Mouse (Mus musculus): ENCODE measurements around the gene Ppp3ca. TPM values are rescaled to one million over a fixed set of nuclear protein-coding genes. Genes with fewer than 3 reads are reported as not detected.

Gene Ppp3ca
- total and polyA plus RNA-seq, 2 experiments from 2014 or later: 34.6 to 39.2 TPM

GRCm38 (mm10) chr3:136911276-136911675 is 241.4 kb downstream of the Ppp3ca start:
- Histone ChIP-seq H3K9me3 (replicated peaks; ENCODE audit: control insufficient read depth, low read length) (no peaks in the 10 kb centered on the region), H3K4me3 (ENCODE audit: low read depth, low read length) (no peak overlapping the region), H3K27ac (ENCODE audit: low read depth) (no peak overlapping the region), H3K9ac (replicated peaks; ENCODE audit: low read depth, low read length) (no peak overlapping the region), H3K27me3 (ENCODE audit: control insufficient read depth, insufficient read depth, low read length) (no peaks in the 10 kb centered on the region), H3K4me1 (ENCODE audit: control insufficient read depth, insufficient read depth) (no peaks in the 10 kb centered on the region), H3K36me3 (replicated peaks; ENCODE audit: control insufficient read depth, insufficient read depth, low read length) (0 out of 2 replicates have a peak, but pooled peaks cover 9% of the 10 kb centered on the region), H3K4me2 (ENCODE audit: low read depth, low read length) (no peak overlapping the region)
- no peak for DNase-seq (ENCODE audit: low spot score)
- no peak for ATAC-seq (ENCODE audit: insufficient read depth, low read depth)
- no peak for TF ChIP-seq EP300 (IDR thresholded peaks at IDR 0.05; ENCODE audit: low read depth)
- TF ChIP-seq CTCF (IDR thresholded peaks at IDR 0.05; ENCODE audit: low read depth): no peak
- WGBS: 89% methylated on average over 8 of the region's 8 CpGs

- WGBS: 82% methylated on average over 7 of the region's 7 CpGs
- Histone ChIP-seq H3K4me3 (ENCODE audit: low read depth, low read length) (no peak overlapping the region), H3K27ac (ENCODE audit: low read depth) (no peak overlapping the region), H3K4me1 (ENCODE audit: control insufficient read depth, insufficient read depth) (no peaks in the 10 kb centered on the region), H3K36me3 (replicated peaks; ENCODE audit: control insufficient read depth, insufficient read depth, low read length) (peaks cover 17% of the 10 kb centered on the region; the same call in 1 of the 2 replicates), H3K4me2 (ENCODE audit: low read depth, low read length) (no peak overlapping the region), H3K9ac (replicated peaks; ENCODE audit: low read depth, low read length) (no peak overlapping the region), H3K9me3 (replicated peaks; ENCODE audit: control insufficient read depth, low read length) (no peaks in the 10 kb centered on the region), H3K27me3 (ENCODE audit: control insufficient read depth, insufficient read depth, low read length) (no peaks in the 10 kb centered on the region)
- TF ChIP-seq EP300 (IDR thresholded peaks at IDR 0.05; ENCODE audit: low read depth) (no peak), CTCF (IDR thresholded peaks at IDR 0.05; ENCODE audit: low read depth) (no peak)
- DNase-seq (ENCODE audit: low spot score): no peak
- ATAC-seq (ENCODE audit: insufficient read depth, low read depth): no peak
These were observed 247.2 kb downstream of the Ppp3ca start for GRCm38 (mm10) chr3:136917080-136917479.

- H3K36me3 ChIP-seq (replicated peaks; ENCODE audit: control insufficient read depth, insufficient read depth, low read length): peaks cover 20% of the 10 kb centered on the region
- TF ChIP-seq EP300 (IDR thresholded peaks at IDR 0.05; ENCODE audit: low read depth) (no peak), CTCF (IDR thresholded peaks at IDR 0.05; ENCODE audit: low read depth) (no peak)
- no peaks in the 10 kb centered on the region for H3K27me3 ChIP-seq (ENCODE audit: control insufficient read depth, insufficient read depth, low read length)
- no peaks in the 10 kb centered on the region for H3K9me3 ChIP-seq (replicated peaks; ENCODE audit: control insufficient read depth, low read length)
- H3K27ac ChIP-seq (ENCODE audit: low read depth): no peak overlapping the region
- no peaks in the 10 kb centered on the region for H3K4me1 ChIP-seq (ENCODE audit: control insufficient read depth, insufficient read depth)
- no peak overlapping the region for H3K9ac ChIP-seq (replicated peaks; ENCODE audit: low read depth, low read length)
- H3K4me2 ChIP-seq (ENCODE audit: low read depth, low read length): no peak overlapping the region
- peak; percentile 30 for ATAC-seq (ENCODE audit: insufficient read depth, low read depth)
- H3K4me3 ChIP-seq (ENCODE audit: low read depth, low read length): no peak overlapping the region
- peak; percentile 30 for DNase-seq (ENCODE audit: low spot score)
These were observed 263.1 kb downstream of the Ppp3ca start for GRCm38 (mm10) chr3:136933071-136933470.

GRCm38 (mm10) chr3:136940733-136941601 is 271.0 kb downstream of the Ppp3ca start:
- WGBS: 54% methylated on average over 7 of the region's 7 CpGs
- H3K36me3 ChIP-seq (replicated peaks; ENCODE audit: control insufficient read depth, insufficient read depth, low read length): no peaks in the 10 kb centered on the region; the same call in 1 of the 2 replicates
- no peak for TF ChIP-seq EP300 (IDR thresholded peaks at IDR 0.05; ENCODE audit: low read depth)
- no peak for TF ChIP-seq CTCF (IDR thresholded peaks at IDR 0.05; ENCODE audit: low read depth)
- H3K27ac ChIP-seq (ENCODE audit: low read depth): no peak overlapping the region
- H3K9ac ChIP-seq (replicated peaks; ENCODE audit: low read depth, low read length): no peak overlapping the region
- no peak overlapping the region for H3K4me3 ChIP-seq (ENCODE audit: low read depth, low read length)
- ATAC-seq (ENCODE audit: insufficient read depth, low read depth): no peak
- no peaks in the 10 kb centered on the region for H3K27me3 ChIP-seq (ENCODE audit: control insufficient read depth, insufficient read depth, low read length)
- no peaks in the 10 kb centered on the region for H3K9me3 ChIP-seq (replicated peaks; ENCODE audit: control insufficient read depth, low read length)
- H3K4me1 ChIP-seq (ENCODE audit: control insufficient read depth, insufficient read depth): no peaks in the 10 kb centered on the region
- DNase-seq (ENCODE audit: low spot score): no peak
- no peak overlapping the region for H3K4me2 ChIP-seq (ENCODE audit: low read depth, low read length)

GRCm38 (mm10) chr3:136941602-136941926 is 271.6 kb downstream of the Ppp3ca start:
- Histone ChIP-seq H3K9ac (replicated peaks; ENCODE audit: low read depth, low read length) (no peak overlapping the region), H3K9me3 (replicated peaks; ENCODE audit: control insufficient read depth, low read length) (no peaks in the 10 kb centered on the region), H3K36me3 (replicated peaks; ENCODE audit: control insufficient read depth, insufficient read depth, low read length) (no peaks in the 10 kb centered on the region; the same call in 1 of the 2 replicates), H3K4me1 (ENCODE audit: control insufficient read depth, insufficient read depth) (no peaks in the 10 kb centered on the region), H3K27ac (ENCODE audit: low read depth) (no peak overlapping the region), H3K27me3 (ENCODE audit: control insufficient read depth, insufficient read depth, low read length) (no peaks in the 10 kb centered on the region), H3K4me2 (ENCODE audit: low read depth, low read length) (no peak overlapping the region), H3K4me3 (ENCODE audit: low read depth, low read length) (no peak overlapping the region)
- no peak for TF ChIP-seq CTCF (IDR thresholded peaks at IDR 0.05; ENCODE audit: low read depth)
- TF ChIP-seq EP300 (IDR thresholded peaks at IDR 0.05; ENCODE audit: low read depth): no peak
- 86% methylated on average over 3 of the region's 3 CpGs for WGBS
- ATAC-seq (ENCODE audit: insufficient read depth, low read depth) (no peak), DNase-seq (ENCODE audit: low spot score) (no peak)

Data from heart, postnatal 0 days (tissue).